Mouse (Mus musculus) T-cell, adult 2 months (primary cell): ENCODE data around the gene Rdh12.

Experiments
- DNase-seq: peaks from one replicate; pipeline ENCODE4 v3.0.0; 2022; ENCODE audit warnings: low spot score

Gene Rdh12

DNA sequence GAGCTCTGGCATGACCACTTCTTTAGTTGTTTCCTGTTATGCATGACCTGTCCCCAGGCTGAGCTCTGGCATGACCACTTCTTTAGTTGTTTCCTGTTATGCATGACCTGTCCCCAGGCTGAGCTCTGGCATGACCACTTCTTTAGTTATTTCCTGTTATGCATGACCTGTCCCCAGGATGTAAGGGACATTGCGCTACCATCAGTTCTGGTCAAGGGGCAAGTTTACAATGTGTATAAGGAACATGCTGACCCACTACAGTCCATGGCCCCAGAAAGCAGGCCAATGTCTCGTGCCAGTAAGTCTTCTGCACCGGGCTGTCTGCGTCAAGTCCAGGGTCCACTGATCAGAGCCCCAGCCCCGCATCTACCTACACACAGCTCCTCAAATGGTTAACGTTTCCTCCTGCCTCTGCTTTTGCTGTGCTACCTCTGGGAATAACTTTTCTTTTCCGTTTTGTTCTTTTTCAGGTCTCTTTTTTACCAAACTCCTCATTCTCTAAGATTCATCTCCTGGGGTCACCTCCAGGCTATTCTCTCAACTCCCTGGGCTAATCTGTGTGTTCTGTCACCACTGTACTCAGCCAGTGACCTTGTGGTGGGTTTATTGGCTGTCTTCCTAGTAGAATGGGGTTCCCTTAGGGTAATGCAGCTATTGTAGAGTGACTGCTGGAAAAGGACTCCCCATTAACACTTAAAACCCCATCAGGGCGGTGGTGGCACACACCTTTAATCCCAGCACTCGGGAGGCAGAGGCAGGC, 44.8 kb downstream of the Rdh12 start:
- DNase-seq, result no peak

DNA sequence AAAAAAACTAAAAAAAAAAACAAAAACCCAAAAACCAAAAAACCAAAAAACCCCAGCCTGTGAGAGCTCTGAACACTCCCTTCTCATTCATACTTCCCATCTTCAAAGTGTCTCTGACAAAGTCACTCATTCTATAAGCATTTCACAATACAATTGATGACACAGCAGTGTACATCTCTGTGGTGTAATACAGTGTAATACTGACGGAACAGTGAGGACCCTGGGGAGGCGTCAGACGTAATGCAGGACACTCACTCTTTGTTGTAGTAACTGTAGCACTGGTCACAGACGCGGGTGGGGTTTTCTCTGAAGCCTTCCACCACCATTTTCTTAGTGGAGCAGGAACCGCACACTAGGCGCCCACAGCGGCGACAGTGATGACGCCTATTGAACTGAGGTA, 46.3 kb downstream of the Rdh12 start:
- DNase-seq, result no peak

DNA sequence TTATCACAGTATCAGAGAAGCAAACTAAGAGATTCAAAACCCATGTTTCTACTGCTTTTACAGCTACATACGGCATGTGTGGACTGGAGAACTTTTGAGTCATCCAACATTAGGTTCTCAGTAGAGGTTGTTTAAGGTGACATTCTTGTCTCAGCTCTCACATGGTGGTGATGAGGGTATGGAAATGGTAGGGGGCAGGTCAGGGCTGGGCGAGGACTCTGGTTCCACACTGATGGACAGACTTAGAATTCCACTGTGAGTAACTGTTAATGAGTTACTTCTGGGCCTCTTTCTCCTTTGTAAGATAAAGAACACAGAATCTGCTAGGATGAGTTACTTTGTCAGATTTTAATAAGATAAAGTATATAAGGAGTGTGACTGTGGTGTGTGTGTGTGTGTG, 51.4 kb downstream of the Rdh12 start:
- DNase-seq, result no peak

DNA sequence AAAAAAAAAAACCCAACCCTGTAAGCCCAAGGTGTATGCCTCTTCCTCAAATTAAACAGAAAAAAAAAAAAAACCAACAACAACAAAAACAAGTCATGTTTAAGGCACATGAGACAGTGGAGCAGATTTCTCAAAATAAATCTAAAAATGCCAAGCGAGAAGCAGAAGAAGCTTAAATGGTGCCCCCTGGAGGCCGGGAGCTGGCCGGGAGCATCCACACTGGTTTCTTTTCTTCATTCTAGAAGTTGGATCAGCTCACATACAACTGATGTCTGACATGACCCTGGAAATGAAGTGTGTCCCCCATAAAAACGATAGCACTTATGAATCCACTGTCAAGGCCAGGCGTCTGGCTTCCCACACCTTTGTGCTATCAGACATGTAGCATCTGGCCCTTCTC, 52.3 kb downstream of the Rdh12 start:
- no peak for DNase-seq
